In genomic region chr2:158641869-158642268, GRCm38 (mm10) we compare ENCODE assay signal across 9 mouse cellular contexts. TPM values are rescaled to one million over a fixed set of nuclear protein-coding genes. Genes with fewer than 3 reads are reported as not detected.
DNase-seq lines count a peak whose midpoint lies in the region; ATAC-seq lines count a peak whose summit lies in the region.
"Had no signal": no experiment of that assay in that cellular context is flagged by ENCODE, and none has a peak within 500 bp of the region (broad histone marks: within the 10 kb centered on the region; RNA-seq: fewer than 3 reads in every experiment).

No protein-coding gene starts in this region.

- 27% methylated on average over 2 of the region's 2 CpGs for WGBS in embryonic facial prominence, embryonic 11.5 days
- WGBS in midbrain, embryonic 14.5 days, result 13% methylated on average over 2 of the region's 2 CpGs

- DNase-seq in heart, adult 18-20 months, result peak; percentile 56 to 83
- no peak for DNase-seq in heart, postnatal 25 days (ENCODE audit: low spot score)
- peak; percentile 63 to 65 for DNase-seq in adrenal gland, adult 18-20 months (ENCODE audit: low spot score in 2 of 2)
- DNase-seq in embryonic facial prominence, embryonic 11.5 days (ENCODE audit: low spot score), result peak; percentile 79
- DNase-seq in heart, postnatal 36 days, result peak; percentile 66 to 74
- DNase-seq in left cerebral cortex, adult 18-20 months (ENCODE audit: low spot score in 2 of 2), result peak; percentile 74 to 83
- DNase-seq in midbrain, embryonic 14.5 days, result peak; percentile 91
- DNase-seq in spleen, postnatal 36 days (ENCODE audit: low spot score in 2 of 2), result peak; percentile 47 to 48

- no peak overlapping the region for H3K27ac ChIP-seq in embryonic facial prominence, embryonic 11.5 days (replicated peaks; ENCODE audit: low read depth, low read length)
- no peak overlapping the region for H3K27ac ChIP-seq in midbrain, embryonic 14.5 days (replicated peaks; ENCODE audit: low read depth, low read length)
- H3K27ac ChIP-seq: limb, embryonic 13.5 days had no signal

- no peak overlapping the region for H3K4me2 ChIP-seq in embryonic facial prominence, embryonic 11.5 days (ENCODE audit: low read depth, low read length)
- H3K4me2 ChIP-seq in midbrain, embryonic 14.5 days (ENCODE audit: low read length), result no peak overlapping the region
- H3K4me2 ChIP-seq: limb, embryonic 13.5 days had no signal

- no peak overlapping the region for H3K4me3 ChIP-seq in embryonic facial prominence, embryonic 11.5 days (ENCODE audit: low read depth, low read length)
- no peak overlapping the region for H3K4me3 ChIP-seq in midbrain, embryonic 14.5 days (replicated peaks; ENCODE audit: low read depth, low read length)
- H3K4me3 ChIP-seq: limb, embryonic 13.5 days had no signal

- H3K36me3 ChIP-seq in embryonic facial prominence, embryonic 11.5 days (replicated peaks; ENCODE audit: control insufficient read depth, insufficient read depth, low read depth, low read length), result peaks cover 8% of the 10 kb centered on the region
- H3K36me3 ChIP-seq in midbrain, embryonic 14.5 days (ENCODE audit: control insufficient read depth, insufficient read depth, low read length), result peaks cover 45% of the 10 kb centered on the region

- H3K9ac ChIP-seq in embryonic facial prominence, embryonic 11.5 days (replicated peaks; ENCODE audit: low read length), result no peak overlapping the region
- H3K9ac ChIP-seq in midbrain, embryonic 14.5 days (replicated peaks; ENCODE audit: low read length), result no peak overlapping the region
- H3K9ac ChIP-seq: limb, embryonic 13.5 days had no signal

- H3K27me3 ChIP-seq in embryonic facial prominence, embryonic 11.5 days (ENCODE audit: control insufficient read depth, insufficient read depth, low read length), result no peaks in the 10 kb centered on the region
- no peaks in the 10 kb centered on the region for H3K27me3 ChIP-seq in midbrain, embryonic 14.5 days (ENCODE audit: control insufficient read depth, insufficient read depth, low read length)
- H3K27me3 ChIP-seq: limb, embryonic 13.5 days had no signal

- no peak for ATAC-seq in embryonic facial prominence, embryonic 11.5 days (replicated peaks; ENCODE audit: insufficient number of reproducible peaks, low FRiP score, low TSS enrichment, low read depth)
- no peak for ATAC-seq in midbrain, embryonic 14.5 days (ENCODE audit: low FRiP score, low TSS enrichment)

- no peaks in the 10 kb centered on the region for H3K4me1 ChIP-seq in embryonic facial prominence, embryonic 11.5 days (ENCODE audit: control insufficient read depth, insufficient read depth, low read length)
- H3K4me1 ChIP-seq in midbrain, embryonic 14.5 days (ENCODE audit: control insufficient read depth, insufficient read depth, low read length), result no peaks in the 10 kb centered on the region
- H3K4me1 ChIP-seq: limb, embryonic 13.5 days had no signal

- no peaks in the 10 kb centered on the region for H3K9me3 ChIP-seq in embryonic facial prominence, embryonic 11.5 days (replicated peaks; ENCODE audit: control insufficient read depth, low read length)
- no peaks in the 10 kb centered on the region for H3K9me3 ChIP-seq in midbrain, embryonic 14.5 days (ENCODE audit: control insufficient read depth, low read length)

- intact Hi-C loops in heart, postnatal 25 days (cut with DNase I), result loop anchor here (1.0 kb wide), 1 partner anchor 92 kb away; no protein-coding TSS in a partner anchor
- intact Hi-C loops in heart, postnatal 36 days (cut with DNase I), result loop anchor here (1.0 to 5.0 kb wide), 2 partner anchors 92 to 220 kb away; no protein-coding TSS in a partner anchor

RNA-seq across cellular contexts. Expression of gene Actr5, which starts 17.2 kb away (rescaled TPM):
- 1 to 10 TPM; 5.0 to 5.8 TPM for total RNA-seq in heart, adult 18-20 months (2021)
- total RNA-seq in heart, postnatal 25 days (2021), result 1 to 10 TPM; 5.3 to 5.5 TPM
- total RNA-seq in adrenal gland, adult 18-20 months (2021), result 10 to 100 TPM; 11.9 to 12.8 TPM
- 15.8 and 16.5 TPM in 2 replicates for polyA plus RNA-seq in embryonic facial prominence, embryonic 11.5 days (2014; fragmentation: Nextera tagmentation; extraction: Ambion mirVana)
- 1 to 10 TPM; 6.1 to 7.3 TPM for total RNA-seq in heart, postnatal 36 days (2021)
- 10 to 100 TPM; 11.3 to 12.1 TPM for total RNA-seq in left cerebral cortex, adult 18-20 months (2021)
- 13.9 and 14.8 TPM in 2 replicates for polyA plus RNA-seq in midbrain, embryonic 14.5 days (2014; fragmentation: Nextera tagmentation; extraction: Ambion mirVana)

RNA-seq across cellular contexts. Expression of gene Ppp1r16b, which starts 23.3 kb away (rescaled TPM):
- total RNA-seq in heart, adult 18-20 months (2021), result 10 to 100 TPM; 11.6 to 16.1 TPM
- total RNA-seq in heart, postnatal 25 days (2021), result 10 to 100 TPM; 15.0 to 15.3 TPM
- total RNA-seq in adrenal gland, adult 18-20 months (2021), result 10 to 100 TPM in 1 of 2 experiments, 1 to 10 TPM in 1; 6.9 to 11.5 TPM
- polyA plus RNA-seq in embryonic facial prominence, embryonic 11.5 days (2014; fragmentation: Nextera tagmentation; extraction: Ambion mirVana), result 2.2 and 2.3 TPM in 2 replicates
- total RNA-seq in heart, postnatal 36 days (2021), result 10 to 100 TPM; 11.3 to 13.4 TPM
- total RNA-seq in left cerebral cortex, adult 18-20 months (2021), result 100 to 1,000 TPM; 124 to 132 TPM
- polyA plus RNA-seq in midbrain, embryonic 14.5 days (2014; fragmentation: Nextera tagmentation; extraction: Ambion mirVana), result 16.1 and 21.0 TPM in 2 replicates

RNA-seq across cellular contexts. Expression of gene Slc32a1, which starts 31.3 kb away (rescaled TPM):
- not detected for total RNA-seq in heart, adult 18-20 months (2021)
- not detected for total RNA-seq in heart, postnatal 25 days (2021)
- total RNA-seq in adrenal gland, adult 18-20 months (2021), result not detected
- 0.27 and 0.71 TPM in 2 replicates for polyA plus RNA-seq in embryonic facial prominence, embryonic 11.5 days (2014; fragmentation: Nextera tagmentation; extraction: Ambion mirVana)
- total RNA-seq in heart, postnatal 36 days (2021), result not detected
- 100 to 1,000 TPM in 1 of 2 experiments, 10 to 100 TPM in 1; 99.3 to 102 TPM for total RNA-seq in left cerebral cortex, adult 18-20 months (2021)
- 7.6 and 8.6 TPM in 2 replicates for polyA plus RNA-seq in midbrain, embryonic 14.5 days (2014; fragmentation: Nextera tagmentation; extraction: Ambion mirVana)
- polyA plus RNA-seq: limb, embryonic 13.5 days had no signal

Comparison
In these comparisons a context has a peak if more than half of its experiments do, and no peak if none do; other contexts are left out.
1. RNA of gene Ppp1r16b, which starts 23.3 kb away (total RNA-seq): 124 to 132 TPM in left cerebral cortex, adult 18-20 months; 11.6 to 16.1 TPM in heart, adult 18-20 months, 15.0 to 15.3 TPM in heart, postnatal 25 days, 11.3 to 13.4 TPM in heart, postnatal 36 days and 6.9 to 11.5 TPM in adrenal gland, adult 18-20 months; every median in the first group is over 4 times any median in the second.
2. RNA of gene Slc32a1, which starts 31.3 kb away (total RNA-seq): 99.3 to 102 TPM in left cerebral cortex, adult 18-20 months; not detected in adrenal gland, adult 18-20 months, not detected in heart, adult 18-20 months, not detected in heart, postnatal 25 days and not detected in heart, postnatal 36 days; every median in the first group is over 10 times any median in the second.